Mouse (Mus musculus) lung, postnatal 0 days (tissue): ENCODE measurements around the gene Clcn7. TPM values are rescaled to one million over a fixed set of nuclear protein-coding genes. Genes with fewer than 3 reads are reported as not detected.

Experiments used
- ATAC-seq: fragments of 200-750 bp; cut with Nextera tagmentation; 2 replicates; pipeline ENCODE4 v1.8.0; 2017; ENCODE audit warnings: moderate library complexity
- DNase-seq: peaks from one replicate; pipeline ENCODE4 v3.0.0-alpha.2; 2016; ENCODE audit warnings: low spot score
- H3K27ac ChIP-seq: fragments of 300-500 bp; sonication (generic); 2 replicates; pipeline ENCODE4 v1.5.1; 2014; ENCODE audit warnings: antibody characterized with exemption, mild to moderate bottlenecking, low read length, mixed read lengths
- H3K27me3 ChIP-seq: fragments of 300-500 bp; sonication (generic); replicated peaks from 2 replicates; pipeline ENCODE4 v1.6.1; 2014; ENCODE audit warnings: low read length, mixed read lengths; ENCODE audit not compliant: insufficient read depth
- H3K36me3 ChIP-seq: fragments of 300-500 bp; sonication (generic); 2 replicates; pipeline ENCODE4 v1.6.1; 2014; ENCODE audit warnings: low read length, mixed read lengths; ENCODE audit not compliant: insufficient read depth
- H3K4me1 ChIP-seq: fragments of 300-500 bp; sonication (generic); 2 replicates; pipeline ENCODE4 v1.6.1; 2014; ENCODE audit warnings: antibody characterized with exemption, low read depth, low read length, mixed read lengths; ENCODE audit not compliant: insufficient read depth
- H3K4me2 ChIP-seq: fragments of 300-500 bp; sonication (generic); replicated peaks from 2 replicates; pipeline ENCODE4 v1.6.1; 2014; ENCODE audit warnings: low read depth, mild to moderate bottlenecking, low read length, moderate library complexity, mixed read lengths
- H3K4me3 ChIP-seq: fragments of 300-500 bp; sonication (generic); 2 replicates; pipeline ENCODE4 v1.5.1; 2014; ENCODE audit warnings: low read depth, low read length
- H3K9ac ChIP-seq: fragments of 300-500 bp; sonication (generic); replicated peaks from 2 replicates; pipeline ENCODE4 v1.6.1; 2014; ENCODE audit warnings: low read depth, mild to moderate bottlenecking
- H3K9me3 ChIP-seq: fragments of 300-500 bp; sonication (generic); 2 replicates; pipeline ENCODE4 v1.6.1; 2016; ENCODE audit warnings: low read length, mixed read lengths
- CTCF ChIP-seq: IDR thresholded peaks from 2 replicates; pipeline ENCODE4 v1.5.1; 2016; ENCODE audit warnings: antibody characterized with exemption, mild to moderate bottlenecking
- EP300 ChIP-seq: IDR thresholded peaks from 2 replicates; pipeline ENCODE4 v1.6.1; 2016; ENCODE audit warnings: antibody characterized with exemption, mild to moderate bottlenecking, control low read depth
- WGBS: fragments of 180-500 bp; shearing (Covaris S2); extraction: QIAGEN DNeasy Blood & Tissue Kit; methylation state at CpG from one replicate; pipeline ENCODE4 v1.1.7; 2014; 5-methylcytosine and 5-hydroxymethylcytosine counted together
- polyA plus RNA-seq: library from polyadenylated mRNA; unstranded; fragments of >200 nt; fragmentation: Nextera tagmentation; extraction: Ambion mirVana; gene quantifications from 2 replicates; pipeline ENCODE4 v1.2.1, GENCODE M21; 2015

The Clcn7 gene
- polyA plus RNA-seq, 1 experiment from 2014 or later: 19.2 TPM

DNA sequence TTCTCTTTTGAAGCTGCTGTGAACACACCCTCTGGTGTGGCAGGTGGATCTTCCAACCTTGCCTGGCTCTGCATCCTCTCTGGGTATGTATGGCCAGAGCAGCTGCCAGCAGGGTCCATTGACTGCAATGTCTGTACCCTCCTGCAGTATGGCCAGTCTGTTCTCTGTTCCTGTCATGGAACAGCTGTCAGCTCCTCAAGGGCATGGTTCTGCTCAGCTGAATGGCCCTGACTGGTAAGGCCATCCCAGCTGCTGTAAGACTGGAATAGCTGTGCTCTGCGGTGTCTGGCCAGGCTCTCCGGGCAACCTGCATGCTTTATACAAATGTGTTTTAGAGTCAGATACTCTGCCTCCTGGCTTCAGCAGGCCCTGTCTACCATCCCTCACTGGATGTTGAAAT lies 36.5 kb downstream of the Clcn7 start:
- Histone ChIP-seq H3K27ac (no peak overlapping the region), H3K36me3 (no peaks in the 10 kb centered on the region), H3K4me1 (peaks cover 3% of the 10 kb centered on the region; the same call in 1 of the 2 replicates), H3K4me2 (no peak overlapping the region), H3K27me3 (no peaks in the 10 kb centered on the region), H3K4me3 (no peak overlapping the region), H3K9me3 (no peaks in the 10 kb centered on the region), H3K9ac (no peak overlapping the region)
- DNase-seq: no peak
- TF ChIP-seq CTCF (no peak), EP300 (no peak)
- 94% methylated on average over 2 of the region's 2 CpGs for WGBS
- ATAC-seq: no peak

- ATAC-seq (peak; percentile 52), DNase-seq (peak; percentile 39)
- Histone ChIP-seq H3K9me3 (no peaks in the 10 kb centered on the region), H3K4me3 (no peak overlapping the region), H3K4me2 (no peak overlapping the region), H3K4me1 (peaks cover 3% of the 10 kb centered on the region; the same call in 1 of the 2 replicates), H3K36me3 (no peaks in the 10 kb centered on the region), H3K9ac (no peak overlapping the region), H3K27me3 (no peaks in the 10 kb centered on the region), H3K27ac (no peak overlapping the region; the same call in 1 of the 2 replicates)
- 42% methylated on average over 3 of the region's 3 CpGs for WGBS
- TF ChIP-seq EP300 (no peak), CTCF (no peak)
These were observed 39.4 kb downstream of the Clcn7 start for GRCm38 (mm10) chr17:25172558-25172957.

GRCm38 (mm10) chr17:25175411-25175810 lies 42.2 kb downstream of the Clcn7 start, which contains the start of gene Gm38655:
Gene Gm38655 (minus strand): TSS chr17:25175471.
- Histone ChIP-seq H3K4me3 (no peak within 1 kb of the TSS), H3K27me3 (no peaks in the 10 kb centered on the region), H3K4me1 (peaks cover 3% of the 10 kb centered on the region; the same call in 1 of the 2 replicates), H3K9ac (no peak within 1 kb of the TSS), H3K36me3 (no peaks in the 10 kb centered on the region), H3K4me2 (no peak within 1 kb of the TSS), H3K9me3 (no peaks in the 10 kb centered on the region), H3K27ac (peak within 1 kb of the TSS; percentile 47; the same call in 1 of the 2 replicates)
- peak; percentile 84 for ATAC-seq
- 52% methylated on average over 9 of the region's 9 CpGs for WGBS
- no peak for TF ChIP-seq EP300
- no peak for TF ChIP-seq CTCF
- peak; percentile 65 for DNase-seq

GRCm38 (mm10) chr17:25183232-25183631 lies 50.0 kb downstream of the Clcn7 start:
- Histone ChIP-seq H3K4me3 (no peak overlapping the region), H3K9me3 (no peaks in the 10 kb centered on the region), H3K4me1 (peaks cover 7% of the 10 kb centered on the region; the same call in 1 of the 2 replicates), H3K9ac (no peak overlapping the region), H3K27ac (no peak overlapping the region; the same call in 1 of the 2 replicates), H3K27me3 (no peaks in the 10 kb centered on the region), H3K36me3 (no peaks in the 10 kb centered on the region), H3K4me2 (no peak overlapping the region)
- DNase-seq: no peak
- TF ChIP-seq CTCF: peak; percentile 26
- TF ChIP-seq EP300: no peak
- no peak for ATAC-seq

DNA sequence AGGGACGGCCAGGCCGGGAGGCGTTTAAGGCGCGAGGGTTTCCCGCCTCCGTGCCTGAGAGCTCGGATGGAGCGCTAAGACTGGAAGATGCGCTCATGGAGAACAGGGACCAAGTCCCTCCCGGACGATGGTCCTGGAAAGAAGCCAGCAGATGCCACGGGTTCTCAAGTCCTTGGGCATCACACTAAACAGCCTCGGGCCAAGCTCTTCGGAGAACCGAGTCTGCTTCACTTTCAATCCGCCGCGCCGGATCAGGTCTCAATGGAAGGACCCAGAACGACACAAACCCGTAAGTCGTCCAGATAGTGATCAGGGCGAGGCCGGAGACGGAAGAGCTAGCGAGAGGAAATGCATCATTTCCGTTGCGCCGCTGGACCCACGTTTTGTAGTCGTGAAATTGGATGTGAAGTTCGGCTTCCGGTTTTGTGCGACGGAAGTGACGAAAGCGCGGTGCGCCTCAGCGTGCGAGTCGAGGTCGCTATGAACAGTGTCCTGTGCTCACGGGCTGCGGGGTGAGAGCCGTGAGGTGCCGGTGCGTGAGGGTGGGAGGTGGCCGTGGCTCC lies 51.0 kb downstream of the Clcn7 start, which contains the start of gene BC003965:
Gene BC003965 (plus strand): TSS at position 426 of the 563 bp plus-strand sequence.
- peak; percentile 93 for TF ChIP-seq EP300
- TF ChIP-seq CTCF: no peak
- peak within 1 kb of the TSS; percentile 58 for H3K4me3 ChIP-seq
- H3K27me3 ChIP-seq: no peaks in the 10 kb centered on the region
- DNase-seq (peak; percentile 98), ATAC-seq (peak; percentile 92)
- H3K9me3 ChIP-seq: no peaks in the 10 kb centered on the region
- H3K36me3 ChIP-seq: no peaks in the 10 kb centered on the region
- peak within 1 kb of the TSS; percentile 97 for H3K4me2 ChIP-seq
- peak within 1 kb of the TSS; percentile 91 for H3K27ac ChIP-seq
- WGBS: under 1% methylated on average over 50 of the region's 50 CpGs
- peaks cover 7% of the 10 kb centered on the region; the same call in 1 of the 2 replicates for H3K4me1 ChIP-seq
- H3K9ac ChIP-seq: peak within 1 kb of the TSS; percentile 65

DNA sequence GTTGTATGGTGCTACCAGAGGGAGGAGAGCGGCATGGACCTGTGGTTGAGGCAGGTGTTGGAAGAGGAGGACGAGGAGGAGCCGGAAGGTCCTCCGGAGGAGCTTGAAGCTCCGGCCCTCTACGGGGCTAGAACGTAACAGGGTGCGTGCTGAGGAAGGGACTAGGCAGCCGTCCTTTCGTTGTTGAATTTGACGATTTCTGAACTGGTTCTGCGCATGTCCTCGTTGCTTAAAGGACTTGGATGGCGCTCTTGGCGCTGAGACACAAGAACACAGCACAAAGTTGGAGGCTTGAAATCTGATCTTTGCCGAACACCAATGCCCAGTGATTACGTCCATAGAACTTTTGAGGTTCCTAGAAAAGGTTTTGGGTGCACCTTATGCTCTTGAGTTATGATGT lies 51.8 kb downstream of the Clcn7 start:
- Histone ChIP-seq H3K27ac (0 out of 2 replicates have a peak overlapping the region, but pooled peaks have one; percentile 4), H3K4me2 (peak overlapping the region; percentile 97), H3K27me3 (no peaks in the 10 kb centered on the region), H3K36me3 (no peaks in the 10 kb centered on the region), H3K4me3 (peak overlapping the region; percentile 58), H3K9ac (peak overlapping the region; percentile 65), H3K9me3 (no peaks in the 10 kb centered on the region), H3K4me1 (peaks cover 14% of the 10 kb centered on the region)
- DNase-seq: peak; percentile 27
- ATAC-seq: peak; percentile 3; the same call in 1 of the 2 replicates
- WGBS: 6% methylated on average over 17 of the region's 17 CpGs
- TF ChIP-seq CTCF (no peak), EP300 (no peak)
